Mouse (Mus musculus) MEL (cell line): ENCODE measurements around the gene Inpp4b.

Source experiments
- BHLHE40 ChIP-seq: IDR thresholded peaks from 2 replicates; pipeline ENCODE4 v1.6.1; 2012; ENCODE audit warnings: low read depth, mild to moderate bottlenecking, inconsistent platforms, low read length, improper control_type of control experiment, borderline replicate concordance
- CTCF ChIP-seq, 3 experiments: IDR thresholded peaks in 2 of 3; conservative IDR thresholded peaks in 1 of 3; 2 replicates each; pipeline ENCODE4 v1.5.1; 2011 to 2012; ENCODE audit warnings: low read length in 3 of 3, low read depth in 2 of 3, mild to moderate bottlenecking in 2 of 3, improper control_type of control experiment in 1 of 3, inconsistent platforms in 1 of 3, mixed read lengths in 1 of 3, moderate library complexity in 1 of 3; ENCODE audit not compliant: control insufficient read depth in 1 of 3, insufficient read depth in 1 of 3, poor library complexity in 1 of 3, severe bottlenecking in 1 of 3
- EP300 ChIP-seq, 2 experiments: IDR thresholded peaks; 2 replicates each; pipeline ENCODE4 v1.6.1; 2011; ENCODE audit warnings: improper control_type of control experiment in 2 of 2, low read length in 2 of 2, low read depth in 1 of 2, mild to moderate bottlenecking in 1 of 2
- MAX ChIP-seq: IDR thresholded peaks from 2 replicates; pipeline ENCODE4 v1.6.1; 2011; ENCODE audit warnings: low read length, improper control_type of control experiment
- POLR2A ChIP-seq, 2 experiments: IDR thresholded peaks; 2 replicates each; pipeline ENCODE4 v1.6.1; 2011 to 2012; ENCODE audit warnings: low read length in 2 of 2, mild to moderate bottlenecking in 2 of 2, control low read depth in 1 of 2, improper control_type of control experiment in 1 of 2, low read depth in 1 of 2, moderate library complexity in 1 of 2; ENCODE audit not compliant: control insufficient read depth in 1 of 2, insufficient read depth in 1 of 2, poor library complexity in 1 of 2
- POLR2AphosphoS2 ChIP-seq: IDR thresholded peaks from 2 replicates; pipeline ENCODE4 v1.6.1; 2011; ENCODE audit warnings: low read length, improper control_type of control experiment
- RCOR1 ChIP-seq: IDR thresholded peaks from 2 replicates; pipeline ENCODE4 v1.6.1; 2012; ENCODE audit warnings: low read depth, mild to moderate bottlenecking, inconsistent platforms, low read length, improper control_type of control experiment
- TCF12 ChIP-seq: IDR thresholded peaks from 2 replicates; pipeline ENCODE4 v1.6.1; 2014; ENCODE audit warnings: low read depth, mild to moderate bottlenecking, inconsistent platforms, low read length, improper control_type of control experiment, moderate library complexity
- ZKSCAN1 ChIP-seq: IDR thresholded peaks from 2 replicates; pipeline ENCODE4 v1.6.1; 2012; ENCODE audit warnings: low read depth, mild to moderate bottlenecking, inconsistent platforms, low read length, improper control_type of control experiment, moderate library complexity

- TF ChIP-seq TCF12 (no peak), POLR2A (IDR thresholded peaks at IDR 0.05; ENCODE audit: control insufficient read depth in 1 of 2, insufficient read depth in 1 of 2, low read depth in 1 of 2, low read length in 2 of 2, poor library complexity in 1 of 2) (no peak), CTCF (IDR thresholded peaks at IDR 0.05 in 2 of 3, conservative IDR thresholded peaks at IDR 0.05 in 1 of 3; ENCODE audit: control insufficient read depth in 1 of 3, insufficient read depth in 1 of 3, low read depth in 2 of 3, low read length in 3 of 3, poor library complexity in 1 of 3, severe bottlenecking in 1 of 3) (peak in 2 of 3 experiments; percentile 52 to 84; a peak in 4 of 6 replicates), EP300 (IDR thresholded peaks at IDR 0.05; ENCODE audit: low read depth in 1 of 2, low read length in 2 of 2) (no peak), RCOR1 (no peak), BHLHE40 (no peak), POLR2AphosphoS2 (no peak), ZKSCAN1 (no peak), MAX (no peak)
Measured at GRCm38 (mm10) chr8:81478674-81479073, 136.3 kb downstream of the Inpp4b start.
